Mouse (Mus musculus) erythroblast, embryonic 14.5 days (primary cell): Measurements from ENCODE around the gene Patj.

Source experiments
- GATA1 ChIP-seq: IDR thresholded peaks from 2 replicates; pipeline ENCODE4 v1.6.1; 2012; ENCODE audit warnings: low read length, inconsistent platforms, mixed read lengths
- TAL1 ChIP-seq: IDR thresholded peaks from 3 replicates; pipeline ENCODE4 v1.6.1; 2012; ENCODE audit warnings: low read length, inconsistent platforms, mixed read lengths

DNA sequence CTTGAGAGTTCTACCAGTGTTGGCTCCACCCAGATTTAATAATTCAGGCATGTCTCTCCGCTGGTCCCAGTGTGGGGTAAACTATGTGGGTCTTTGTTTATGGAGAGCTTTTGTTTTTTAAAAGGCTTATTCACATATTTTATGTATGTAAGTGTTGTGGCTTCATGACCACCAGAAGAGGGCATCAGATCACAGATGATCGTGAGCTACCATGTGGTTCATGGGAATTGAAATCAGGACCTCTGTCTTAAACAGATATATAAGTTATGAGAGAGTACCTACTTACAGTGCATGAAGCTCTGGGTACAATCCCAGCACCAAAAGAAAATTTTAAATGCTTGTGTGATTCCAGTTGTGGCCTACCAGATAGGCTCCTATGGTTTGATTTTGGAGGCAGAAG lies 344.2 kb downstream of the Patj start:
- no peak for TF ChIP-seq GATA1
- no peak for TF ChIP-seq TAL1
